Mouse (Mus musculus) liver, adult 2 months (tissue): ENCODE measurements around the gene Galnt11.

Experiments
- CTCF ChIP-seq: fragments of 200-500 bp; IDR thresholded peaks from 2 replicates; pipeline ENCODE4 v1.5.1; 2011; ENCODE audit warnings: low read depth, low read length, control low read depth
- POLR2A ChIP-seq: fragments of 200-500 bp; IDR thresholded peaks from 2 replicates; pipeline ENCODE4 v1.6.1; 2011; ENCODE audit warnings: low read length, control low read depth; ENCODE audit not compliant: insufficient read depth; ENCODE audit errors: extremely low read depth

DNA sequence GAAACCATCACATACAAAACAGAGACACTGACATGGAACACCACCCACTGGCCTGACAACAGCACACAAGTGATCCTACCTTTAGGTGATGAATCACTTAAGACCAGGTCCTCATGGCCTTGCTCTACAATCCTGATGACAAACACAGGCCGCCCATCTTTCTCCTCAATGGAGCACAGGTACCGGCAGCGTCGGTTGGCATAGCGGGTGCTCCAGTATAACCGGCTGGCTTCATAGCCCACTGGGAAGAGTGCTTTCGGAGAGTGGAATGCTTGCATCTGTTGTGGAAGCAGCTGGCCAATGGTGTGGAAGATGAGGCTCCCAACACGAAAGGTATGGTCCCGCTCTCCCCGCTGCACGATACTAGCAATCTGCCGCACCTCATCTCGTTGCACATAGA is 62.3 kb downstream of the Galnt11 start:
- TF ChIP-seq POLR2A (no peak), CTCF (no peak)
